Comparison of ENCODE assay signal across 15 mouse cellular contexts in the genomic region with DNA sequence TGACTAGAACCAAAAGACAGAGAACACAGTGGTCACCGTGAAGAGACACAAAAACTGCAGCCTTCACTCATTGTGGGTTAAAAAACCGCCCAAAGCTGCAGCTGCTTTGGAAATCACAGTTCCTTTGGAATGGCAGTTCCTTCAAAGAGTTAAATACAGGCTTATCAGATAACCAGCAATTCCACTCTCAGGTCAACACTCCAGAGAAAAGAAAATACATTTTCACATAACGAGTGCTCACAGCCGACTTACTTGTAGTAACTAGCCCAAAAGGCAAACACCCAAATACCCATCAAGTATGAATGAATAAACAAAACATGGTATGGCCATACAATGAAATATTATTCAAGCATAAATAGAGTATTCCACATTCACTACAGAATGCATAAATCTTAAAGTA. TPM values are rescaled to one million over a fixed set of nuclear protein-coding genes. Genes with fewer than 3 reads are reported as not detected.
DNase-seq lines count a peak whose midpoint lies in the region; ATAC-seq and TF ChIP-seq lines count a peak whose summit lies in the region.
"Had no signal": no experiment of that assay in that cellular context is flagged by ENCODE, and none has a peak within 500 bp of the region (broad histone marks: within the 10 kb centered on the region; RNA-seq: fewer than 3 reads in every experiment).

No protein-coding gene starts in this region.

- DNase-seq in lung, postnatal 4 days = no peak
- DNase-seq in hindbrain, postnatal 0 days (ENCODE audit: low spot score) = no peak
- DNase-seq in urinary bladder, postnatal 14 days (ENCODE audit: low spot score) = no peak
- DNase-seq in layer of hippocampus, adult 18-20 months (ENCODE audit: low spot score in 2 of 2) = no peak
- DNase-seq: adrenal gland, postnatal 14 days; gastrocnemius, postnatal 14 days; kidney, postnatal 25 days; liver; right cerebral cortex, postnatal 14 days had no signal

- no peak for TF ChIP-seq CTCF in hindbrain, postnatal 0 days (IDR thresholded peaks at IDR 0.05; ENCODE audit: low read depth)

- peak overlapping the region; percentile 40 for H3K27ac ChIP-seq in lung, embryonic 15.5 days
- no peak overlapping the region for H3K27ac ChIP-seq in forebrain, embryonic 15.5 days (replicated peaks)
- no peak overlapping the region for H3K27ac ChIP-seq in hindbrain, postnatal 0 days
- peak overlapping the region; percentile 30; the same call in 1 of the 2 replicates for H3K27ac ChIP-seq in stomach, embryonic 14.5 days (ENCODE audit: low read length)
- H3K27ac ChIP-seq: left cerebral cortex, adult 2 months had no signal

- H3K27me3 ChIP-seq in lung, embryonic 15.5 days = no peaks in the 10 kb centered on the region
- no peaks in the 10 kb centered on the region for H3K27me3 ChIP-seq in forebrain, embryonic 15.5 days
- no peaks in the 10 kb centered on the region for H3K27me3 ChIP-seq in hindbrain, postnatal 0 days (ENCODE audit: insufficient read depth, low read length)
- no peaks in the 10 kb centered on the region for H3K27me3 ChIP-seq in stomach, embryonic 14.5 days (ENCODE audit: control insufficient read depth, insufficient read depth, low read length)
- H3K27me3 ChIP-seq: CH12.LX had no signal

- no peak for ATAC-seq in lung, embryonic 15.5 days (ENCODE audit: borderline replicate concordance, extremely low read depth, low FRiP score, low TSS enrichment)
- no peak for ATAC-seq in forebrain, embryonic 15.5 days (replicated peaks)
- ATAC-seq in hindbrain, postnatal 0 days = no peak
- ATAC-seq in stomach, embryonic 14.5 days (ENCODE audit: insufficient number of reproducible peaks, insufficient read depth, low FRiP score, low read depth) = no peak

- H3K4me3 ChIP-seq in lung, embryonic 15.5 days = 0 out of 2 replicates have a peak overlapping the region, but pooled peaks have one; percentile 0
- H3K4me3 ChIP-seq in forebrain, embryonic 15.5 days = no peak overlapping the region
- H3K4me3 ChIP-seq in hindbrain, postnatal 0 days (ENCODE audit: low read length) = no peak overlapping the region
- no peak overlapping the region for H3K4me3 ChIP-seq in stomach, embryonic 14.5 days (ENCODE audit: low read depth, low read length)
- H3K4me3 ChIP-seq: erythroblast, embryonic 14.5 days; left cerebral cortex, adult 2 months had no signal

- H3K9me3 ChIP-seq in lung, embryonic 15.5 days = no peaks in the 10 kb centered on the region
- H3K9me3 ChIP-seq in forebrain, embryonic 15.5 days = no peaks in the 10 kb centered on the region
- H3K9me3 ChIP-seq in hindbrain, postnatal 0 days (ENCODE audit: low read length) = no peaks in the 10 kb centered on the region
- no peaks in the 10 kb centered on the region for H3K9me3 ChIP-seq in stomach, embryonic 14.5 days (ENCODE audit: control insufficient read depth, low read depth, low read length)

- H3K36me3 ChIP-seq in lung, embryonic 15.5 days = no peaks in the 10 kb centered on the region
- no peaks in the 10 kb centered on the region for H3K36me3 ChIP-seq in forebrain, embryonic 15.5 days
- H3K36me3 ChIP-seq in hindbrain, postnatal 0 days (ENCODE audit: insufficient read depth, low read length) = no peaks in the 10 kb centered on the region
- H3K36me3 ChIP-seq in stomach, embryonic 14.5 days (ENCODE audit: control insufficient read depth, insufficient read depth, low read length) = no peaks in the 10 kb centered on the region

- H3K9ac ChIP-seq in lung, embryonic 15.5 days = no peak overlapping the region
- no peak overlapping the region for H3K9ac ChIP-seq in forebrain, embryonic 15.5 days (replicated peaks)
- no peak overlapping the region for H3K9ac ChIP-seq in hindbrain, postnatal 0 days (replicated peaks; ENCODE audit: low read length)
- no peak overlapping the region for H3K9ac ChIP-seq in stomach, embryonic 14.5 days (replicated peaks; ENCODE audit: low read depth, low read length)

- H3K4me2 ChIP-seq in lung, embryonic 15.5 days = peak overlapping the region; percentile 72
- H3K4me2 ChIP-seq in forebrain, embryonic 15.5 days (replicated peaks) = peak overlapping the region; percentile 68
- peak overlapping the region; percentile 83 for H3K4me2 ChIP-seq in hindbrain, postnatal 0 days (ENCODE audit: low read depth, low read length)
- peak overlapping the region; percentile 27; the same call in 1 of the 2 replicates for H3K4me2 ChIP-seq in stomach, embryonic 14.5 days (replicated peaks; ENCODE audit: low read depth, low read length)

- WGBS in lung, embryonic 15.5 days = 24% methylated on average over 4 of the region's 4 CpGs
- 25% methylated on average over 4 of the region's 4 CpGs for WGBS in forebrain, embryonic 15.5 days
- WGBS in hindbrain, postnatal 0 days = 45% methylated on average over 4 of the region's 4 CpGs
- 22% methylated on average over 4 of the region's 4 CpGs for WGBS in stomach, embryonic 14.5 days

- H3K4me1 ChIP-seq in lung, embryonic 15.5 days = peaks cover 80% of the 10 kb centered on the region
- peaks cover 71% of the 10 kb centered on the region for H3K4me1 ChIP-seq in forebrain, embryonic 15.5 days
- H3K4me1 ChIP-seq in hindbrain, postnatal 0 days (ENCODE audit: insufficient read depth, low read length) = peaks cover 23% of the 10 kb centered on the region; the same call in 1 of the 2 replicates
- peaks cover 53% of the 10 kb centered on the region for H3K4me1 ChIP-seq in stomach, embryonic 14.5 days (ENCODE audit: control insufficient read depth, insufficient read depth, low read length)

RNA-seq across cellular contexts. Expression of a gene that starts 3.6 kb away (rescaled TPM):
- 143 and 144 TPM in 2 replicates for polyA plus RNA-seq in lung, embryonic 15.5 days (2015; fragmentation: Nextera tagmentation; extraction: Ambion mirVana)
- 221 and 224 TPM in 2 replicates for polyA plus RNA-seq in forebrain, embryonic 15.5 days (2015; fragmentation: Nextera tagmentation; extraction: Ambion mirVana)
- 151 and 159 TPM in 2 replicates for total RNA-seq in hindbrain, postnatal 0 days (2014; rRNA removed)
- 140 and 149 TPM in 2 replicates for polyA plus RNA-seq in hindbrain, postnatal 0 days (2015; fragmentation: Nextera tagmentation; extraction: Ambion mirVana)
- 131 and 145 TPM in 2 replicates for polyA plus RNA-seq in stomach, embryonic 14.5 days (2014; fragmentation: Nextera tagmentation; extraction: Ambion mirVana)
- 10 to 100 TPM; 88.6 to 88.7 TPM for total RNA-seq in layer of hippocampus, adult 18-20 months (2021)

Comparison
In these comparisons a context has a peak if more than half of its experiments do, and no peak if none do; other contexts are left out.
1. H3K27ac ChIP-seq: peak in lung, embryonic 15.5 days (single experiment) and stomach, embryonic 14.5 days (single experiment); none in forebrain, embryonic 15.5 days (single experiment) and hindbrain, postnatal 0 days (single experiment).
2. H3K4me2 ChIP-seq: peak in every context shown above with its lines; median percentile 83 in hindbrain, postnatal 0 days; 72 in lung, embryonic 15.5 days; 68 in forebrain, embryonic 15.5 days; 27 in stomach, embryonic 14.5 days.